ENCODE assay signal across 26 mouse cellular contexts in the genomic region with DNA sequence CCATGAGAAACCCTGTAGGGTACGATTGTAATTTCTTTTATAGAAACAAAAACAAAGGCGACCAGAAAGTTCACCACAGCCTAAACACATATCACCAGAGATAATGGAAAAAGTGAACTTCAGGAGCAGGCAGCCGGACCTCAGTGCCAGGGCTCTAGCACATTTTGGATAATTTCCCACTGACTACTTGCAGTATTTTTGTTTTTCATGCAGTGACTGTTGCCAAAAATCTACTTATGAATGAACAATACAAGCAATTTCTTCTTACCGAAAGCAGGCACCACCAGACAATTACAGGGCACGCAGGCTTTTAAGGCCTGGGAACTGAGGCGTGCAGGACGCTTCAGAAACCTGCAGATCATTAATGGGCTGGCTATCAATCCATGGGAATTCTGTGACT. TPM values are rescaled to one million over a fixed set of nuclear protein-coding genes. Genes with fewer than 3 reads are reported as not detected.
"Had no signal": no experiment of that assay in that cellular context is flagged by ENCODE, and none has a peak within 500 bp of the region (broad histone marks: within the 10 kb centered on the region; RNA-seq: fewer than 3 reads in every experiment).

No protein-coding gene starts in this region.

- H3K9me3 ChIP-seq: heart, embryonic 15.5 days; hindbrain, embryonic 10.5 days; hindbrain, embryonic 12.5 days; intestine, embryonic 15.5 days; limb, embryonic 10.5 days; limb, embryonic 12.5 days; liver, embryonic 13.5 days had no signal

- H3K4me1 ChIP-seq: hindbrain, embryonic 12.5 days; liver, embryonic 13.5 days had no signal

- DNase-seq: gastrocnemius, adult 2 months; gastrocnemius, postnatal 10 days; gastrocnemius, postnatal 25 days; heart, adult 2 months; heart, postnatal 4 days; kidney, adult 18-20 months; kidney, adult 8-10 months; kidney, postnatal 10 days; kidney, postnatal 25 days; kidney, postnatal 4 days; liver; liver, embryonic 13.5 days had no signal

- H3K36me3 ChIP-seq: heart, embryonic 15.5 days; hindbrain, embryonic 10.5 days; hindbrain, embryonic 12.5 days; intestine, embryonic 15.5 days; liver, embryonic 13.5 days had no signal

- ATAC-seq: hindbrain, embryonic 16.5 days; inflammation-experienced regulatory T-cells, adult 6 months; intestine, embryonic 15.5 days; intestine, postnatal 0 days had no signal

- H3K9ac ChIP-seq: heart, embryonic 15.5 days; hindbrain, embryonic 12.5 days; hindbrain, embryonic 14.5 days; intestine, embryonic 15.5 days; limb, embryonic 12.5 days; liver, embryonic 13.5 days had no signal

- H3K27ac ChIP-seq: gastrocnemius, adult 2 months; heart, adult 2 months; heart, embryonic 15.5 days; hindbrain, embryonic 10.5 days; hindbrain, embryonic 12.5 days; hindbrain, embryonic 14.5 days; intestine, embryonic 15.5 days; layer of hippocampus, adult 2 months; left cerebral cortex, adult 2 months; limb, embryonic 10.5 days; limb, embryonic 12.5 days; liver, embryonic 13.5 days had no signal

- H3K4me3 ChIP-seq: gastrocnemius, adult 2 months; heart, adult 2 months; heart, embryonic 15.5 days; hindbrain, embryonic 10.5 days; hindbrain, embryonic 12.5 days; intestine, embryonic 15.5 days; layer of hippocampus, adult 2 months; left cerebral cortex, adult 2 months; limb, embryonic 10.5 days; limb, embryonic 12.5 days; liver, embryonic 13.5 days had no signal

- H3K27me3 ChIP-seq: heart, embryonic 15.5 days; hindbrain, embryonic 12.5 days; intestine, embryonic 15.5 days; limb, embryonic 12.5 days; liver, embryonic 13.5 days had no signal

- H3K4me2 ChIP-seq: heart, embryonic 11.5 days; heart, embryonic 15.5 days; hindbrain, embryonic 12.5 days; hindbrain, embryonic 14.5 days; intestine, embryonic 15.5 days; limb, embryonic 12.5 days; liver, embryonic 11.5 days; liver, embryonic 13.5 days had no signal

RNA-seq across cellular contexts. Expression of a gene that starts 59.7 kb away (rescaled TPM):
- polyA plus RNA-seq: inflammation-experienced regulatory T-cells, adult 6 months had no signal
